In genomic region chr17:48280943-48281738, GRCm38 (mm10) we compare ENCODE assay signal across 10 mouse cellular contexts. TPM values are rescaled to one million over a fixed set of nuclear protein-coding genes. Genes with fewer than 3 reads are reported as not detected.
DNase-seq lines count a peak whose midpoint lies in the region; ATAC-seq lines count a peak whose summit lies in the region.
"Had no signal": no experiment of that assay in that cellular context is flagged by ENCODE, and none has a peak within 500 bp of the region (broad histone marks: within the 10 kb centered on the region; RNA-seq: fewer than 3 reads in every experiment).

No protein-coding gene starts in this region.

- peak; percentile 78 for ATAC-seq in forebrain, embryonic 16.5 days
- ATAC-seq in liver, embryonic 15.5 days (ENCODE audit: insufficient read depth), result peak; percentile 52

- H3K36me3 ChIP-seq in forebrain, embryonic 16.5 days (ENCODE audit: control insufficient read depth, insufficient read depth), result no peaks in the 10 kb centered on the region
- H3K36me3 ChIP-seq in liver, embryonic 15.5 days (replicated peaks), result no peaks in the 10 kb centered on the region

- peak overlapping the region; percentile 30 for H3K4me3 ChIP-seq in forebrain, embryonic 16.5 days (replicated peaks; ENCODE audit: low read length)
- peak overlapping the region; percentile 56 for H3K4me3 ChIP-seq in liver, embryonic 15.5 days (replicated peaks)

- DNase-seq in thymus, postnatal 0 days (ENCODE audit: low spot score), result peak; percentile 18
- no peak for DNase-seq in thymus, postnatal 10 days (ENCODE audit: low spot score in 2 of 2)
- peak; percentile 15 to 16 for DNase-seq in thymus, postnatal 36 days
- no peak for DNase-seq in ovary, adult 18-20 months (ENCODE audit: low spot score)
- no peak for DNase-seq in right cerebral cortex, postnatal 10 days (ENCODE audit: low spot score in 2 of 2)
- DNase-seq in yolk sac, embryonic 10.5 days (ENCODE audit: low spot score), result no peak
- DNase-seq: layer of hippocampus, adult 9-11 months had no signal

- no peaks in the 10 kb centered on the region for H3K27me3 ChIP-seq in forebrain, embryonic 16.5 days (replicated peaks; ENCODE audit: control insufficient read depth, insufficient read depth, low read length)
- H3K27me3 ChIP-seq in liver, embryonic 15.5 days, result no peaks in the 10 kb centered on the region

- peaks cover 10% of the 10 kb centered on the region for H3K4me1 ChIP-seq in forebrain, embryonic 16.5 days (replicated peaks; ENCODE audit: control insufficient read depth, insufficient read depth, low read length)
- H3K4me1 ChIP-seq in liver, embryonic 15.5 days (replicated peaks), result peaks cover 52% of the 10 kb centered on the region

- no peaks in the 10 kb centered on the region for H3K9me3 ChIP-seq in forebrain, embryonic 16.5 days (ENCODE audit: control insufficient read depth, low read length)
- H3K9me3 ChIP-seq in liver, embryonic 15.5 days (replicated peaks), result no peaks in the 10 kb centered on the region

- no peak overlapping the region for H3K27ac ChIP-seq in forebrain, embryonic 16.5 days (ENCODE audit: low read length)
- peak overlapping the region; percentile 58 for H3K27ac ChIP-seq in liver, embryonic 15.5 days (replicated peaks)

- WGBS in forebrain, embryonic 16.5 days, result 24% methylated on average over 18 of the region's 18 CpGs
- 22% methylated on average over 18 of the region's 18 CpGs for WGBS in liver, embryonic 15.5 days (ENCODE audit: insufficient replicate concordance)

- H3K4me2 ChIP-seq in forebrain, embryonic 16.5 days (ENCODE audit: low read length), result peak overlapping the region; percentile 56
- peak overlapping the region; percentile 71 for H3K4me2 ChIP-seq in liver, embryonic 15.5 days

- H3K9ac ChIP-seq in forebrain, embryonic 16.5 days (replicated peaks; ENCODE audit: low read depth, low read length), result peak overlapping the region; percentile 49
- peak overlapping the region; percentile 52 for H3K9ac ChIP-seq in liver, embryonic 15.5 days

RNA-seq across cellular contexts. Expression of gene Treml4, which starts 17.0 kb away (rescaled TPM):
- polyA plus RNA-seq in thymus, postnatal 0 days (2015; fragmentation: Nextera tagmentation; extraction: Ambion mirVana), result 0.82 and 1.5 TPM in 2 replicates
- polyA plus RNA-seq in forebrain, embryonic 16.5 days (2015; fragmentation: Nextera tagmentation; extraction: Ambion mirVana), result not detected in 2 replicates
- 5.0 and 5.1 TPM in 2 replicates for polyA plus RNA-seq in liver, embryonic 15.5 days (2015; fragmentation: Nextera tagmentation; extraction: Ambion mirVana)

RNA-seq across cellular contexts. Expression of gene Treml2, which starts 18.2 kb away (rescaled TPM):
- polyA plus RNA-seq in thymus, postnatal 0 days (2015; fragmentation: Nextera tagmentation; extraction: Ambion mirVana), result 8.9 and 11.9 TPM in 2 replicates
- 0.10 TPM in 1 of 2 replicates, not detected in the other for polyA plus RNA-seq in forebrain, embryonic 16.5 days (2015; fragmentation: Nextera tagmentation; extraction: Ambion mirVana)
- polyA plus RNA-seq in liver, embryonic 15.5 days (2015; fragmentation: Nextera tagmentation; extraction: Ambion mirVana), result 3.7 and 3.8 TPM in 2 replicates
- polyA plus RNA-seq: testis, adult 2 months had no signal

RNA-seq across cellular contexts. Expression of gene Trem3, which starts 33.6 kb away (rescaled TPM):
- 0.14 and 0.30 TPM in 2 replicates for polyA plus RNA-seq in thymus, postnatal 0 days (2015; fragmentation: Nextera tagmentation; extraction: Ambion mirVana)
- not detected in 2 replicates for polyA plus RNA-seq in forebrain, embryonic 16.5 days (2015; fragmentation: Nextera tagmentation; extraction: Ambion mirVana)
- 8.7 and 9.5 TPM in 2 replicates for polyA plus RNA-seq in liver, embryonic 15.5 days (2015; fragmentation: Nextera tagmentation; extraction: Ambion mirVana)
- polyA plus RNA-seq: testis, adult 2 months had no signal

RNA-seq across cellular contexts. Expression of gene B430306N03Rik, which starts 34.8 kb away (rescaled TPM):
- polyA plus RNA-seq in thymus, postnatal 0 days (2015; fragmentation: Nextera tagmentation; extraction: Ambion mirVana), result 0.53 and 0.64 TPM in 2 replicates
- polyA plus RNA-seq in forebrain, embryonic 16.5 days (2015; fragmentation: Nextera tagmentation; extraction: Ambion mirVana), result not detected in 2 replicates
- 3.9 and 4.3 TPM in 2 replicates for polyA plus RNA-seq in liver, embryonic 15.5 days (2015; fragmentation: Nextera tagmentation; extraction: Ambion mirVana)

RNA-seq across cellular contexts. Expression of gene Trem1, which starts 48.6 kb away (rescaled TPM):
- 0.05 TPM in 2 replicates for polyA plus RNA-seq in thymus, postnatal 0 days (2015; fragmentation: Nextera tagmentation; extraction: Ambion mirVana)
- not detected in 2 replicates for polyA plus RNA-seq in forebrain, embryonic 16.5 days (2015; fragmentation: Nextera tagmentation; extraction: Ambion mirVana)
- polyA plus RNA-seq in liver, embryonic 15.5 days (2015; fragmentation: Nextera tagmentation; extraction: Ambion mirVana), result 1.5 and 2.0 TPM in 2 replicates

Comparison
In these comparisons a context has a peak if more than half of its experiments do, and no peak if none do; other contexts are left out.
1. DNase-seq: peak in thymus, postnatal 0 days (single experiment) and thymus, postnatal 36 days (2 of 2); none in thymus, postnatal 10 days (0 of 2), ovary, adult 18-20 months (single experiment), right cerebral cortex, postnatal 10 days (0 of 2) and yolk sac, embryonic 10.5 days (single experiment).